Mouse (Mus musculus): ENCODE results near the gene Orc5.
"Not testable (repeated sequence)": the region's sequence is repeated elsewhere in the genome, so short reads cannot be mapped to it uniquely, and the experiment has no call there.

Gene Orc5

DNA sequence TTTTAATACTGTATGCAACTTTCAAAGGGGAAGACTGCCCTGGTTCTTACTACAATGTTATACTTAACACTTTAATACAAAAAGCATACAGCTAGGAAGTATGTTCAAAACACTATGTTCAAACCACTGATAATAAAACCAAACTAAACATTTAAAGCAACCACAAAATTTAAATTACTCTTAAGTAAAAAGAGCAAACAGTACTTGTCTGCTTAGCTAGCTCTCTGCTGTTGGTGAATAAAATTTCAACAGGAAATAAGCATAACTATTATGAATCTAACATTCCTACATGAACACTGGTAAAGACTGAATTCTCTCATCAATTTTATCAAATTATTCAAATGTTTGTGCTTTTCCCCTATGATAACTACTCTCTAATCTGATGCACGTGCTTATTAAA, 13.5 kb downstream of the Orc5 start:
- no peak for DNase-seq (ENCODE audit: low spot score)

DNA sequence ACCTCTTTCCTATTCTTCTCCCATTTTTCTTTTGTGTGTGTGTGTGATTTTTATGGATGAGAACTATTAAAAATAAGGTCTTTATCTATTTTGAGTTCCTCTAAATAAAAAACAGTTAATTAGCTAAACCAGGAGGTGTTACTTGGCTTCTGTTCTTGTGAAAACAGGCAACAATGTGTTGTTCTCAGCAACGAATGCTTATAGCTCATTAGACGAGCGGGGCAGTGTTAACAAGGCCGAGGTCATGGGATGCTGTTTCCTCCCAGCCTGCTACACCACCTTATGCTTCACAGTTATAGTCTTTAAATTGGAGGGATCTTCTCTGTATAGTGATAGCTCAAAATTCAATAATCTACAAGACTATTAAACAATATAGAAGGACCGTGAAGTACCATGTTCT, 17.7 kb downstream of the Orc5 start:
- DNase-seq (ENCODE audit: low spot score), result no peak

DNA sequence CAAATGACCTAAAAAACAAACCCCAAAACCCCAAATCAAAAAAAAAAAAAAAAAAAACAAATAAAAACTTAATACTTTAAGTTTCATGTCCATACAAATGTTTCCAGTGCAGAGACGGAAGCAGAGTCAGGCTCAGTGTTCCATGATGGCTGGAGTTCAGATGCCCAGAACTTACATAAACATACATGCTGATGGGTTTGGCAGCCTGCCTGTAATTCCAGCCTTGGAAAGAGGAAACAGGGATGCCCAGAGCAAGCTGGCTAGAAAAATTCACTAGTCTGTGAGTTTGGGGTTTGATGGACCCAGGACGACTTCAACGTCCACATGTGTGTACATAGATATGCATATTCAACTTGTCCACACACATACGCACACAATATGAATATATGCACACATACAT, 27.6 kb downstream of the Orc5 start:
- DNase-seq (ENCODE audit: low spot score), result no peak

DNA sequence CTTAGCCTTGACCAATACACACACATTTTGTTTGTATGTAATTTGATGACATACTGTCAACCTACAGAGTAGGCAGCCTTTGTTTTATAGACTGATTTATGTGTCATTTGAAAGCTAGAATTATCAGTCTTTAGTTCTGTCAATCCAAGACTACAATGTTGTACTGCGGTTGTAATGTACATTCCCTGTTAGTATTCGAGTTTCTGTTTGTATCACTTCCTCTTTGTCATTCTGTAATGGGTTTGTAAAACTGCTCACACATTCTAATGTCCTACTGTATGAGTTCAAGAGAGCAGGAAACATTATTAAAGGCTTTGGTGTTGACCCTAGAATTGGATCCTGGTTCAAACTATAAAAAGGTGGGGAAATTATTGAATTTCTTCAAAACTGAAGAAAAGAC, 30.5 kb downstream of the Orc5 start:
- no peak for DNase-seq (ENCODE audit: low spot score)

DNA sequence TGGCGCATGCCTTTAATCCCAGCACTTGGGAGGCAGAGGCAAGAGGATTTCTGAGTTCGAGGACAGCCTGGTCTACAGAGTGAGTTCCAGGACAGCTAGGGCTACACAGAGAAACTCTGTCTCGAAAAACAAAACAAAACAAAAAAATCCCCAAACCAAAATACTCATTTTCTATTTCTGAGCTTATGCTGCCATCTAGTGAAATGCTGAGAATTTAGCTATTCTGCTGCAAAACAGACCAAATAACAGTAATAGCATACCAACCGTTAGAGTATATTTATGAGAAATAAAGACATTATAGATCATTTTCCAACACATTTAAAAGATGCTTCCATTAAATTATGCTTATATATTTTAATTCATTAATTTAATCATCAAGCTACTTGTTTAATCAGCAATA, 34.5 kb downstream of the Orc5 start:
- not testable (repeated sequence) for DNase-seq (ENCODE audit: low spot score)

DNA sequence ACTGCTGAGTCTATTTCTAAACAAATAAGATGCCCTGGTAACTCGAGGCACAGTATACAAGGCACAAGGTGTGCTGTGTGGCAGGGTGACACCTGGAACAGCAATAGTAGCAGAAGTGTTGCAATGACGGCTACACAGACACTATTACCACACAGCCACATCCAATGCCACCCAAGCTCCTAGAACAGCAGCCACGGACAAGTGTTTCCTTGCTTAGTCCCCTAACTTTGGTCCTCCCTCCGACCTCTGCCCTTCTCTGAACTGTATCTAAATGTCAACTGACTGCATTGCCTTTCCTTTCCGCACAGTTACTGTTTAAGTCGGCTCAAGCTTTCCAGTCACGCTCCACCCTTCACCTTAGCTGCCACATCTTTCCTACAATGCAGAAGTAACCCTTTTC, 36.0 kb downstream of the Orc5 start:
- not testable (repeated sequence) for DNase-seq (ENCODE audit: low spot score)

DNA sequence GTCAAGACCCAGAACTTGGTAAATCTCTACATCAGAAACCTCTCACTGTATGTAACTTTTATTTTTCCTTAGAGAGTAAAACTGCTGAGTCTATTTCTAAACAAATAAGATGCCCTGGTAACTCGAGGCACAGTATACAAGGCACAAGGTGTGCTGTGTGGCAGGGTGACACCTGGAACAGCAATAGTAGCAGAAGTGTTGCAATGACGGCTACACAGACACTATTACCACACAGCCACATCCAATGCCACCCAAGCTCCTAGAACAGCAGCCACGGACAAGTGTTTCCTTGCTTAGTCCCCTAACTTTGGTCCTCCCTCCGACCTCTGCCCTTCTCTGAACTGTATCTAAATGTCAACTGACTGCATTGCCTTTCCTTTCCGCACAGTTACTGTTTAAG, 37.6 kb downstream of the Orc5 start:
- DNase-seq (ENCODE audit: low spot score), result not testable (repeated sequence)

DNA sequence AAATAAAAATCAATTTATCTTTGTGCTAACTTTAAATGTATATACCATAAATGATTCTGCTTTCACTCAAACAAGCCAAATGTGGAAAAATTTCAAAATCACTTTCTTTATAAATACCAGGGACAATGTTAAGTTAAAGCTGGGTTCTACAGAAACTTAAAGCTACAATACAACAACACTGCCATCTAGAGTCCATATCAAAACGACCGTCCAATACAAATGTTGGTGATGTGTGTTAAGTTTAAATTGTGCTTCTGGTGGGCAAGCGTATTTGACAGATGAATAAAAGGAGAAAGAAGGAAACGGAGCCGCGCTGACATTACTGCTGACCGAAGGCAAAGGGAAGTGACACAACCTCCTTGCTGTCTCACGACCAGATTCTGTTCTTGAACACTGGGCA, 38.4 kb downstream of the Orc5 start:
- no peak for DNase-seq (ENCODE audit: low spot score)

DNA sequence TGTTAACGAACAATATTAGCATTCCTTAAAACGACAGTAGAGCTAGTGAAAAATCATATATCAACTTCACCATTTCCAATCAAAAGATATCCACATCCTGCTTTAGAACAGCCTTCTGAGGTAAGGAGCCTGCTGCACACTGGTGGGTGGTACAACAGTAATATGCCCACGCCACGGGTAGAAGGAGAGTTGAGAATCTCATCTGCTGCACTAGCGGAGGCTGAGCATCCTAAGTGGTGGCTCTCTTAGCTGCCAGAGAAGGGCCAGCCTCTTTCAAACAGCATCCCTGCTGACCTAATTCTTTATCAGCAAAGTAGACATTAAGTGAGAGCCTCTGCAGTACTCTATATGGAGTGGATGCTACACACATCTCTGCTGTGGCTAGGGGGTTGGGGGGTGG, 41.7 kb downstream of the Orc5 start:
- no peak for DNase-seq (ENCODE audit: low spot score)

DNA sequence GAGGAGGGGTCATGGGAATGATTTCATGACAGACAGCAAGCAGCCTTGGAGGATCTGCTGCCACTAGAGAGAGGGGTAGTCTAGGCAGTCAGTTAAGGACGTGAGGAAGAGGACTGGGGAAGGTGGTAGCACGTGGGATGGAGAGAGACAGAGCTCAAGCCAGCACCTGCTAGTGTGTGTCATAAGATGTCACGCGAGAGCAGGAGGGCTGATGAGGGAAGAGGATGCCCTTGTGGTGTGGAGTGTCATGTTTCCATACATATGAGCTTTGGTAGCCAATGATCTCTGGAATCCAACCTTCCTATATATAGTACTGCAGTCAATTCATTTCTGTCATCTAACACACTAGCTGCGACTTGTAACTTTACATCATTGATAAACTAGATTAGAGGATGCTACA, 50.8 kb downstream of the Orc5 start:
- no peak for DNase-seq (ENCODE audit: low spot score)

DNA sequence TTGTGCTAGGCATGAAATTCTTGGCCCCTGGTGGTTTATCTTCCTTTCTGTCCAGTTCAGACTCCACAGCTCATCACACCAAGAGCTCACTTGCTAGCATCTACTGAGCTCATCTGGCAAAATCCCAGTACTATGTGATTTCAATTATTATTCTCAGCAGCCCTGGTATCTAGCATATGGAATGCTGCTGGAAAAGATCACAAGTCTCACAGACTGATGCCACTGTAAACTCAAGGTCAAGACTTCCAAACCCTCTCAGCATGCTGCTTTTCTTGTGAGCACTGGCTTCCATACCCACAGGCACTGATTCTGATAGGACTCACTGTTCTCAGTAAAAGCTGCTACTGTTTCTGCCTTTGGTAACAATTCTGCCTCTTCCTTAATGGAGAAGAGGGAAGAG, 59.1 kb downstream of the Orc5 start:
- no peak for DNase-seq (ENCODE audit: low spot score)

DNA sequence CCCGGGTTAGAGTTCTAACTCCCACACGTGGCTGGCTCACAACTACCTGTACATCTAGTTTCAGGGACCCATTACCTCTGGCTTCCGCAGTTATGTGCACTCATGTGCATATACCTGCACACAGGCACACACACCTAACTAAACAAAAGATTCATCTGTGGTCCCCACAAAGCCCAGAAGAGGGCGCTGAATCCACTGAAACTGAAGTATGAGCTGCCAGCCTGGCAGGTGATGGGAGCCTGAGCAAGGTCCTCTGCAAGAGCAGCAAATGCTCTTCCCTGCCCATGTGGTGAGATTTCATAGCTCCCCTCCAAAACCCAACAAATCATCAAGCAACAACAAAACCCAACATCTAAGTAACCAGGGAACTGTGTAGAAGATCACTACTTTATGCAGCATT, 61.1 kb downstream of the Orc5 start:
- DNase-seq (ENCODE audit: low spot score), result no peak

DNA sequence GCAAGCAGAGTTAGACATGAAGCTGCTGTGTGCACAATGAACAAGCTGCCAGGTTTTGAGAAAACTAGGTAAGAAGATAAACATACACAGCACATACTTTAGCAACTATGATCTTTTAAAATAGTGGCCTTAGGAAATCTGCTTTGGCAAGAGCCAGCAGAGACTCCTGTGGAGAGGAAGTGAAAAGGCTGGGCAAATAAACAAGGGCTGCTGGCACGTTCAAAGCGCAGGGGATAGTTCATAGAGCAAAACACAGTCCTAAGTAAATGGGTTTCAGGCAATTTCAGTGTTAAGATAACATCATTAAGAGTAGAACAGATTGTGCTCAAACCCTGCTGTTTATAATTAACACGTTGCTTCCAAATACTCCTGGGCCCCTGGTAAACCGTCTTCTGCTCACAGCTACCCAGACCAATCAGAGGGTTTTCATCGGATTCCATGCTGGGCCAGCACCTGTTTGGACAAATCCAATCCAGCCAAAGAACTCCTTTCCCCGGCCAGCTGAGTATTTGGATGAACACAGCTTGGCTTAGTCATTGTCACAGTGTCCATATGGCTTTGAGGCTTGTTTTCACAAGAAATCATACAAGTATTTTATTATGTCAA, 63.5 kb downstream of the Orc5 start:
- no peak for DNase-seq (ENCODE audit: low spot score)

DNA sequence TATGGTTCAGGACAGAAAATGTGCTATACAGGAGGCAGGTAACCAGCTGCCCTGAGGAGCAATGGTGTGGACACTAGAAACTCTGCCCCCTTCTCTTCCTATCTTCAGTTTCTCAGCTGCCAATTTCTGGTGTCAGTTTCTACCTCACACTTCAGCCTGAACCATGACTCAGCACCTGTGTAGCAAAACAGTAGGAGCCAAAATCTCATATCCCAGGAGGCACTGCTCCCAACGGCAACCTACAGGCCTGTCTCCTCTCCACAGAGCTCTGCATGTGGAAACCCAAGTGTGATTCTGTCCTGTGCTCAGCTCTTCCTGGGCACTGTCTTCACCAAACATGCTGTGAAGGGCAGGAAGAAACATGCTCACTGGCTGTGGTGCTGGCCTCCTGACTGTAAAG, 64.5 kb downstream of the Orc5 start:
- no peak for DNase-seq (ENCODE audit: low spot score)

DNA sequence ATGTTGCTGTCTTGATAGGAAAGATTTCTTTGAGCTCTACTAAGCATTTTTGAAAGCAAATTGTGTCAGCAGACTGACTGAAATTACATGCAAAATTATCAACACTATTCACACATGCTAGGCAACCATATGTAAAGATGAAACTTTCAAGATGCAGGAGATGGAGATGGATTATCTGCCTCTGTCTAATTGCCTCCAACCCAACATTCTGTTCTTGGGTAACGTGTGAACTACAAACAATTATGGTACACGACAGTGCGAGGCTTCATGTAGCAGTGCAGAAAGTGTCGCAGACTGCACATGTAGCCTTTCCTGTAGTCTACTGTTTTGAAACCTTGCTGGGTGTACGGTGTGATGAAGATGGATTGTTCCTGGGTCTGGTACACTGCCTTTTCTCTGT, 67.7 kb downstream of the Orc5 start:
- no peak for DNase-seq (ENCODE audit: low spot score)

DNA sequence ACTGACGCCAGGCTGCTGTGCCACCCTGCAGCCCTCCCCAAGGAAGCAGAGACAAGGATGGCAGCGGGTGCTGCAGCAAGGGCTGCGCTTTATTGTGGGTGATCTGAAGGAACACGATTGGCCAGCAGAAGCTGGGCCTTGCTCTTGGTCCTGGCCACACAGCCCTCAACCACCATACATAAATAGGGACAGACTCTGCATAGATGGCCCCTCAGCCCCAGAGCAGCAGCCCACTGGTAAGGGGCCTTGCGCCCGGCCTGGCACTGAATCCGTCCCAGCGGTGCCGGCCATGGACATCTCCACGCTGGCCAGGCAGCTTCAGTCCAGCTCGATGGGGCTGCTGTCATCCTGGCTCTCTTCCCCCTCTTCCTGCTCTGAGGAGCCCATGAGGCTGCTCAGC, 77.8 kb downstream of the Orc5 start:
- not testable (repeated sequence) for DNase-seq (ENCODE audit: low spot score)

DNA sequence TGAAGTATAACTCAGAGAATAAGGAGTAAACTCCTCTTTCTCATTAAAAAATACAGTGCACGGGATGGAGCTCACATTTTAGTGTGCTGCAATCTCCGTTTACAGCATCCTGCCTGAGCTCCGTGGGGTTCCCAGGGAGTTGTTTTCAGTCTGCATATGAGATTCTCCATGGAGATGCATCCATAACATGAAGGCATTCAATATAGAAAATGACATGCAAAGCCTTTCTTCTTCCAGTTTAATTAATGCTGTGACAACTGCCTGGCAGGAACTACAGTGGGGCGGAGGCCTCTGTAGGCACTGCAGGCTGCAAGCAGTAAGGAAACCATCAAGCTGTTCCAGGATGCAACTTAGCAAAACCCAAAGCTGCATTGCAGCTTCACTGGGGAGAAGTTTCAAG, 79.0 kb downstream of the Orc5 start:
- DNase-seq (ENCODE audit: low spot score), result no peak

DNA sequence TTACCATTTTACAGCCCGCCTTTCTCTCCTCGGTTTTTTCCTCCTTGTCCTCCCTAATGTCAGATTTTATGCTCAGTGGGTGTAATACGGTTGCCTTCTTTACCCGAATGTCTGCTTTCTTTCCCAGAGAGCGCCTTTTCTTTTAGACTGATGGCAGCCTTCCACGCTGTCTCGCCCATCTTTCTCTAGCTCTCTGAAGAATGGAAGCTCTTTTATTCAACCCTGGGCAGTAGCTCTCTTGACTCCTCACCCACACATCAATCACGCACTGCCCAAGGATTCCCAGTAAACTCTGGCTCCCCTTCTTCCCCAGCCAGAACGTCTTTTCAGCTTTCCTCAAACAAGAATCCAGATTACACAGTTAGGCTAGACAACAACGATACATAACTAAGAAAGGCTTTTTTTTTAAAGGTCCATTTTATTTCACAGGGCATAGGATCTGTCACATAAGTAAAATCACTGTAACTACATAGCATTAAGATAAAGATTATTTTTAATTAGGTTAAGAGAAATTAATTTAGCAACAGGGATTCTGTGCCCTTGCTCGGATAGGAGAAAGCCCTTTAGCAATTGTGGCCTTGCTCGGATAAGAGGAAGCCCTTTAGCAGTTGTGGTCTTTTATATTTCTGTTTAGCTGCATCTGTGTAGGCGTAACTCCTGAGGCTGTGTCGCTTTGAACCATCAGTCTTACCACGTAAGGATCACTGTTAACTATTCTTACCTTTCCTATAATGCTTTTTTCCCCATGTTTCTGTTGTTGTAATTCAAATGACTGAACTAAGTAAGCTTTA, 97.2 kb downstream of the Orc5 start:
- DNase-seq (ENCODE audit: low spot score), result no peak

DNA sequence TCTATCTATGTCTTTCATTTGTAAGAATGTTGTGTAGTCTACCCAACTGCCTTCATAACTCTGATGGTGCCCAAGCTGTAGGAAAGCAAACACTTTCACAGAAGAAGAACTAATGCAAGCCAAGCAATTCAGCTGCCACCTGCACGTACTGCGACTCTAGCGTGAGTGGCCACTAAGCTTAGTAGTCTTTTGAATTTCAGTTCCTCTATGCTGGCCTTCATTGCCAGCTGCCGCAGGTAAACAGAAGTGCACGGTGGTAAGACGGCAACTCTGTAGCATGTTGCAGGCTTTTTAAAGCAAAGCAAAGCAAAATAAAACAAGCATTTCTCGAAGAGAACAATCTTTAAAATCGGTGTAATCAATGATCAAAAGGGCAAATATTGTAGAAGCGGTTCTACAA, 97.8 kb downstream of the Orc5 start:
- DNase-seq (ENCODE audit: low spot score), result no peak

DNA sequence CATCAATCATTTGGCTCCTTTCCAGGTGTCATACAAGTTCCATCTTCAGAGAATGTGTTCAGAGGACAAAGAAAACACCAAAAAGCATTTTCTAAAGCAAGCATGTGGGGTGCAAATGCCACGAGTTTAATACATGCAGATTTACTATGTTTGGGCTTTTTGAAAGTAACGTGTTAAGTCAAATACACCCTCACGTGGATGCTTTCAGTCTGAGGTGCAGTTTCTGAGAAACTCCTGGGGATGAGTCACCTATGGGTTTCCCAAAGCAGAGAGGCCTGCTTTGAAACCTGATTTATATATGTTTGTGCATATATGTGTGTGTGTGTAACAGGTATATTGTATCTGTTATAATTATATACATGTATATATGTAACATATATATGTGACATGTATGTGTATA, 98.5 kb downstream of the Orc5 start:
- no peak for DNase-seq (ENCODE audit: low spot score)

DNA sequence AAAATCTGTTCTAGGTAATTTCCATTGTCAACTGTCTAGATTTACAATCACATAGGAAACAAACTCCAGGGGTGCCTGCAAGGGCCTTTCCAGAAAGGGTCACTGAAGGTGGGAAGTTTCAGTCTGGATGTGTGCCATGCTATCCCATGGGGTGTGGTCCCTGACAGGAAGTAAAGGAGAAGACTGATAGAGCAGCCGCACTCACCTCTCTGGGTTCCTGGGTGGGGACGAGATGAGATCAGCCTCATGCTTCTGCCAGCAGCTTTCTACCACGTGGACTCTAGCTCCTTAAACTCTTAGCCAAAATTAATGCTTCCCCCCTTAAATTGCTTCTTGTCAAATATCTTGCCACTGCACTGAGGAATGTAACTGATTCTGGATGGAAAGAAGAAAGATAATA, 100.7 kb downstream of the Orc5 start:
- DNase-seq (ENCODE audit: low spot score), result no peak
